Mouse (Mus musculus) mature B cell (primary cell): ENCODE results near the gene Utp11.

Experiments
- in situ Hi-C: fragments of 300-500 bp; cut with MboI; formaldehyde crosslinking; loops from 2 replicates; pipeline ENCODE4 v1.14.3; 2019

The Utp11 gene

DNA sequence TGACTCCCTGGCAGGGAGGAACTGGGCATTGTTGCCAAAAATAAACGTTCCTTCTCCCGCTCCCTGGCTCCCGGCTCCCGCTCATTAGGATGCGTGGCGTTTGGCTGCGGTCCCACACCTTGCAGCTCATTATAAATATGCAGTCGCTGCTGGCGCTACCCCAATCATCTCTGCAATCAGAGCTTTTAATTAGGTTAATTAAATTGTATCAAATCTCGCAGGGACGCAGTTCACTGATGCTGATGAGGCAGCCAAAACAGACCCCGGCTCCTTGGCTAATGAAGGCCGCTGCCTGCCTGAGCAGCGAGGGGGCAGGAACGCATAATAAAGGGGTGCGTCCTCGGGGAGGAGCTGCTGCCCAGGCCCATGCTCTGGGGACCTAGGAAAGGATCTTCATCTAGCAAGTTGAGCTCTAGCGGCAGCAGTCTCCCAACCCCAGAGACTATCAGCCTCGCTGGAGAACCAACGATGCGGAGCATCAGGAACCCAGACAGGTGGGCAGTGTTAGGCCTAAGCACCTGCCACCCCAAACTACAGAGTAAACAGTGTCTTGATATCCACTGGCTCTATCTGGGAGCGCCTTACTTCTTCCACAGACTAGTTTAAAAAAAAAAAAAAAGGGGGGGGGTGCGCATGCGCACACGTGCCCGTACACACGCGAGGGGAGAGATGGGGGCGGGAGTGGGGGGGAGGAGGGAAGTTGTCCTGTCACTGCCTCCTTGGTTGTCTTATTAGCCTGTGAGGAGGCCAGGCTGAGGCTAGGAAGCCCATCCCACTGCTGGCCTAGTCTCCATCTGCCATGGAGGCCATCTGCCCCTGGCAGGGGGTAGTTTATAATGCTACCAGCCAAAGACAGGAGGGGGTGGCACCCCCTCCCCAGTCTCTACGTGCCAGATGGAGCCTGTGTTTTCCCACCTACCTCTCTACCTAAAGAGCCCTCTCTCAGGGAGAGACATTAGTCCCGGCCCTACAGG, 20.8 kb downstream of the Utp11 start:
- in situ Hi-C loops: loop anchor here (25.0 kb wide), 1 partner anchor 735 kb away; no protein-coding TSS in a partner anchor

DNA sequence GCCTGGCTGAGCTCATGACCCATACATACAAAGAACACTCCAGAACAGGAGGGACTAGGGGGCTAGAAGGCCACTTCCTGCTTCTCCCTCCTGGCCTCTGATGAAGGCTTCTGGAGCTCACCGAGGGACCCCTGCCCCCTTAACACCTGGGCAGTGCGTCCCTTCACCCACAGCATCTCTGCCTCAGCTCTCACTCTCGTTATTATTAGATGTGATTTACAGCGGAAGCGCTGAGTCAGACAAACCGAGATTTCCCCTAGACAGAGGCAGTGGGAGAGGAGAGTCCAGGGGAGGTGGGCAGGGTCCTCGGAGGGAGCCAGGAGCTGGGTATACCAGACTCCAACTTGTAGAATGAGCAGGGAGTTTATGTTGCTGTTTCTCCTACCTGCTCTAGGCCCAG, 21.8 kb downstream of the Utp11 start:
- in situ Hi-C loops: loop anchor here (25.0 kb wide), 1 partner anchor 734 kb away; no protein-coding TSS in a partner anchor

DNA sequence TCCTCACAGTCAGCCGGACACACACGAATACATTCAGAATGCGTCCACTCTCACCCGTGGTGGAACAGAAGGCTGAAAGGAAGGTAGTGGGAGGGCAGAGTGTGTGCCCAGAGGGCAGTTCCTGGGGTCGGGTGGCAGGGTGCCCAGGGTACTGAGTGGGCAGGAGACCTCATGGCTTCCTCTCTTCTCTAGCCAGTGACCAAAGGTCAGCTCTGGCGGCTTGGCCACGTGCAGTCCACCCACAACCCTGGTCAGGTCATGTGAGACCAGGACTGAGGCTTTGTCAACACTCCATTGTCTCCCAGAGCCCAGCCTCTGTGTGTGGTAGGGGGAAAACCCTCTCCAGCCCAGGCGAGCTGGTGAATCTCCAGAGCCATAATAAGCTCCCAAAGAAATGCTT, 23.2 kb downstream of the Utp11 start:
- in situ Hi-C loops: loop anchor here (25.0 kb wide), 1 partner anchor 733 kb away; no protein-coding TSS in a partner anchor

DNA sequence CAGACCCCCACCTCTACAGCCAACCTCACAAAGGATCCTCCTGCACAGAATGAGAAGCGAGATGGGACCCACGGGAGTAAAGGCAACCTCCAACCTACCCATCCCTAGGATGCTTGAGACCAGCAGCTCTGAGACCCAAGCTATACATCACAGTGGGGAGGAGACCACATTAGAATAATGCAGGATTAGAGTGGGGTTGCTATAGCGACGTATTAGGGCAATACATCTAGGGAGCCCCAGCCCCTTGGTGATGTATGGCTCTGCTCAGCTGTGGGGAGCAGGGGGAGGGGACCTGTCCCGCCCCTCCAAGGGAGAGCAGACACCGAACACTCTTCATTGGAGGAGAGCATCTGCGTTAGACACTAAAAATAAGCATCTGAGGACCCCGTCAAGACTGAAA, 25.3 kb downstream of the Utp11 start:
- in situ Hi-C loops: loop anchor here (25.0 kb wide), 1 partner anchor 731 kb away; no protein-coding TSS in a partner anchor

DNA sequence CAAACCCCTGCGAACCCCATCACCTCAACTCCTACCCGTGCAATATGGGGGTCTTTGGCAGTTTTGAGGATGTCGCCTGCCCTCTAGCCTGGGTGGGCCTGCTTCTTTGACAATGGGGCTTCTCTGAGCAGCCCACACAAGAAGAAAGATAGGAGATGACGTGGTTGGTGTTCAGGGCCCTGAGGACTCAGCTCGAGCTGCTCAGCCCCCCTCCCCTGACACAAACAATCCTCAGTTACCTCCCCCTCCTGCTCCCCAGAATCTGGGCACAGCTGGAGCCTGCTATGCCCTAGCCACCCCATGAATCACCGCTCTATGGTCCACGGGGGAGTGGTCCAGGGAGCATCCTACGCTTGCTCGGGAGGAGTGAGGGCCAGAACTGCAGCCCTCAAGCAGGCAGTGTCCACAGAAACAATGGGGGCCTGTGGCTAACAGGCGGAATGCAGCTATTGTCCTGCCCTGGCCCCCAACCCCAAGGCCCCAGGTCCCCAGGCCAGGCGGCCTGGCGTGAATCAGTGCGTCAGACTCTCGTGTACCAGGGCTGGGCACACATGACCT, 25.8 kb downstream of the Utp11 start:
- in situ Hi-C loops: loop anchor here (25.0 kb wide), 1 partner anchor 730 kb away; no protein-coding TSS in a partner anchor

DNA sequence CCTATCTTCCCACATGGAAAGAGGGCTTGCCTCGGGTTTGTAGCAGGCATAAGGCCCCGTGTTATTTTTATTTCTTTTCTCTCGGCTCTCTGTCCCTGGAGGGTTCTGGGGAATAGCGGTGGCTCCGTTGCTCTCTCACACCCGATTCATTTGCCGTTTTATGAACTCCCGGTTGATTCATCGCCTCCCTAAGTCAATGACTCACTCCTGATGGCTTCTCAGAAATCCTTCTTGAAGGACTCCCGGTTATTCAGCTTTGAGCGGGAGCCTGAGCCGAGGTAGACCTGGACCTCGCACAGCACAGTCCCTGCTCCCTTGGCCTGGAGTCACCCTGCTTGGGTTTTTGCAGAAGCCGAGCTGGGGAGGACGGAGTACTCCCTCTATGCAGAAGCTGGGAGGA, 28.8 kb downstream of the Utp11 start:
- in situ Hi-C loops: loop anchor here (25.0 kb wide), 1 partner anchor 727 kb away; no protein-coding TSS in a partner anchor

- in situ Hi-C loops: loop anchor here (25.0 kb wide), 1 partner anchor 727 kb away; no protein-coding TSS in a partner anchor
Measured at GRCm38 (mm10) chr4:124664185-124664584, 29.2 kb downstream of the Utp11 start.

DNA sequence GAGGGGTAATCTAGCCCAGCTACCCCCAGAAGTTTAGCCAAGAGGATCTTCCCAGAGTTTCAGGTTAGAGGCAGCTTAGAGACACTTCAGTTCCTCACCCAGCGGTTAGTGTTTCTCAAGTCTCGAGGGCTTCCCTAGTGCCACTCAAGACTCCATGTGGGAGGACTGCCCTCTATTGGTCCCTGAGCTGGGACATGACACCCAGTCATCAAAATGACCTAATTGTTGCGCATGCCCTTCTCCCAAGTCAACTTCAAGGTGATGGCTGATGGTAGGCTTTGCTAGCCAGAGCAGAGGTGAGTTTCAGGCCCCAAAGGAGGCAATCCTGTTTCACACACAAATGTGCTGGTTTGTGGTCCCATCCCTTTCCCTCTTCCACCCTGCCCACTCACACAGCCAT, 30.4 kb downstream of the Utp11 start:
- in situ Hi-C loops: loop anchor here (25.0 kb wide), 1 partner anchor 726 kb away; no protein-coding TSS in a partner anchor

- in situ Hi-C loops: loop anchor here (25.0 kb wide), 1 partner anchor 723 kb away; no protein-coding TSS in a partner anchor
Measured at GRCm38 (mm10) chr4:124660603-124661002, 32.8 kb downstream of the Utp11 start.

DNA sequence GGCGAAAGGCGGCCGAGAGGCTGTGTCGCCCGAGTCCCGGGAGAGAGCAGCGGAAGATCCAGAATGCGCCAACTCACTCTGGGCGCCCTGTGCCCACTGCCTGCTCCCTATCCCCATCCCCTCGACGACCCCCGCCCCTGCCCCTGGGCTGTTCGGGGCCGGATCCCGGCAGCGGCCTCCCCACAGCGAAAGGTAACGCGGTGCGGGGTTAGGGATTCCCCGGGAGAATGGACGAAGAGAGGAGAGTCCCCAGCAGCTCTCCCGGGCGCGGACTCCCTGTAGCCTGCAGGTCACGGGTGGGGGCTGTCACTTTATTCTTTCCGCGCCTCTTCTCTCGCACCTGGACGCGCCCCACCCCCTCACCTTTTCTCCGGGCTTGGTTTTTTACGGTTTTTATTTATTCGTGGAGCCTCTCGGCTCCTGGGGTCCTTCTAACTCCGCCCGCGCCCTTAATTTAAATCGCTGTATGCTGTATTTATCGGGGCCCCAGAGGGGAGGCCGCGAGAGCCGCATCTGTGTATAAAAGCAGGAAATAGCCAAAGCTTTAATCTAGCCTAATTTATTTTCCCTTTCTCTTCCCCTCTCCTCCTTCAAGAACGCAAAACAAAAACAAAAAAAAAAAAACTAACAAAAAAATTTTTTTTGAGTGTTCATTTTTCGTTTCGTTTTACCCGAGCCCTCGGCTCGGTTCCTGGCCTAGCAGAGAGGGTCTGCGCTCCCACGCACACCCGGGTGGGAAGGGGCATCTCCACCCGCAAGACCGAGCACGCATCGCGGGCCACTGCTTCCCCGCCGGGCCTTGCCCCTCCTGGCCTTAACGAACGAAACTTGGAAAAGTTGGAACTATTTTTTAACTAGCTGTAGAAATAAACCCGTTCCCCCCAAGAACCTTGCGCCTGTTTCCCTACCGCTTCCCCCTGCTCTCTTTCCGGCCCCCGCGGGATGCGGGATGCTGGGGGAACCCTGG, 33.9 kb downstream of the Utp11 start:
- in situ Hi-C loops: loop anchor here (25.0 kb wide), 1 partner anchor 722 kb away; no protein-coding TSS in a partner anchor

- in situ Hi-C loops: loop anchor here (25.0 kb wide), 1 partner anchor 721 kb away; no protein-coding TSS in a partner anchor
Measured at GRCm38 (mm10) chr4:124658412-124658851, 35.0 kb downstream of the Utp11 start.

DNA sequence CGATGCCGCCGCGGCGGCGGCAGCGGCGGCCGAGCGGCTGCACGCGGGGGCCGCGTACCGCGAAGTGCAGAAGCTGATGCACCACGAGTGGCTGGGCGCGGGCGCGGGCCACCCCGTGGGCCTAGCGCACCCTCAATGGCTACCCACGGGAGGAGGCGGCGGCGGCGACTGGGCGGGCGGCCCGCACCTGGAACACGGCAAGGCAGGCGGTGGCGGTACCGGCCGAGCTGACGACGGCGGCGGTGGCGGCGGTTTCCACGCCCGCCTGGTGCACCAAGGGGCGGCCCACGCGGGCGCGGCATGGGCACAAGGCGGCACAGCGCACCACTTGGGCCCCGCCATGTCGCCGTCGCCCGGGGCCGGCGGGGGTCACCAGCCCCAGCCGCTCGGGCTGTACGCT, 35.6 kb downstream of the Utp11 start:
- in situ Hi-C loops: loop anchor here (25.0 kb wide), 1 partner anchor 720 kb away; no protein-coding TSS in a partner anchor

DNA sequence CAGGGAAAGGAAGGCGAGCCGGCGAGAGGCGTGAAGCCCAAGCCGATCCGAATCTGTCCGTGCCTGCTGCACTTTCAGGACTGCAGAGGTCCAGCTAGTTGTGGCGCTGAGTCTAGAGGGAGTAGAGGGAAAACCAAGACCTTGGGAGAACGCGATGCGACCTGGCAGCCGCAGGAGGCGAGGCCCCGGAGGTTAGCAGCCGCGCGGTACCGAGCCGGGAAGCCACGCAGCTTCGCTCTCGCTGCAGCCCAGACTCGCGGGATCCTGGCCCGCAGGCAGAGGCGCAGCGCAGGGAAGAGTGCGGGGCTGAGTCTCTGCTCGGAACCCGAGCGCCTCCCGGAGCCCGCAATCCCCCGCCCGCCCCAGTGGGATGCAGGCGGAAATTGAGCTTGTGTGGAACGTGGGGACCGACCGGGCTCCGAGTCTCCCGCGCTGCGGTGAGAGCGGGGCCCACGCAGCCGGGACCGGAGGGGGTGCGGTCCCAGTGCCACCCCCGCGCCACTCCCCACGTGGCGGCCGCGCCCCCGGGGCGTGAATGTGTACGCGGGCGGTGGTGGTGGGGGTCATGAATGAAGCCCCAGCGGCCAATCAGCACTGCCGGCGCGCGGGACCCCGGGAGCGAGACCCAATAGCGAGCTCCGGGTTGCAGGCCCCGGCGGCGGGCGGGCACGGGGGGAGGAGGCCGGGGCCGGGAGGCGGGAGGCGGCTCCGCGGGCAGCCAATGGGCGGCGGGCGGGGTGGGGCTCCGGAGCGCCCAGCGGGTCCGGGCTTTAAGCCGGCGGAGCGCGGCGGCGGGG, 36.3 kb downstream of the Utp11 start:
- in situ Hi-C loops: loop anchor here (25.0 kb wide), 1 partner anchor 720 kb away; no protein-coding TSS in a partner anchor

DNA sequence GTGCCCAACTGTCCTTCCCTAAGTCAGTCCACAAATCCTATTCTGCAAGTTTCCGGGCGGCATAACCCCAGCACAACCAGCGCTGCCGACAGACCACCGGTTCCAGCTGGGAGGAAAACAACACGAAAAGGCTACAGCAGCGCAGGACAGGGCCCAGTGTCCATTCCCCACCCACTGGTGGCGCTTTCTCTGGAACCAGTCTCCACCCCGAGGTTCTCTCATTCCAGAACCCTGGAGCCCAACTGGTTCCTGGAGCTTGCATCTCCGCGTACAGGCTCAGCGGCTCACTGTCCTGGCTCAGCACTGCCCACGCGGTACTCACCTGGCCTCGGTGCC, 36.9 kb downstream of the Utp11 start, which contains the start of gene Pou3f1:
Gene Pou3f1, plus strand, starts transcription at position 290 of the 336 bp plus-strand sequence.
- in situ Hi-C loops: loop anchor here (25.0 kb wide), 1 partner anchor 719 kb away; no protein-coding TSS in a partner anchor

DNA sequence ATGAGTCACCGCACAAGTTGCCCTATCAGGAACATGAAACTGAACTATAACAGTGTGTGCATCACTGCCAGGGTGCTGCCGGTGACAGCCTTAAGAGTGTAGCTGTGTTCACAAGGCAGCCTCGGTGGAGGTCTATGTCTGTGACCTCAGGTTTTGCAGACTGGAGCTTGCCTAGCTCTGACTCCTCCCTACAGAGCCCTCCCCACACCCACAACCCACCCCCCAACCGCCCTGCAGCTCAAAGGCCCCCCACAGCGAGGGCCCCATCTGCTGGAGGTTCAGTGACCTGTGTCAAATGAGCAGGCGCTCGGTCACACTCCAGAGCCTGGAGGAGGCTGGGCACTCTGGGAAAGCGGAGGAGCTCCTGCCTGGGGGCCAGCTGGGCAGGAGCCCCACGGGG, 40.5 kb downstream of the Utp11 start:
- in situ Hi-C loops: loop anchor here (25.0 kb wide), 1 partner anchor 716 kb away; no protein-coding TSS in a partner anchor

DNA sequence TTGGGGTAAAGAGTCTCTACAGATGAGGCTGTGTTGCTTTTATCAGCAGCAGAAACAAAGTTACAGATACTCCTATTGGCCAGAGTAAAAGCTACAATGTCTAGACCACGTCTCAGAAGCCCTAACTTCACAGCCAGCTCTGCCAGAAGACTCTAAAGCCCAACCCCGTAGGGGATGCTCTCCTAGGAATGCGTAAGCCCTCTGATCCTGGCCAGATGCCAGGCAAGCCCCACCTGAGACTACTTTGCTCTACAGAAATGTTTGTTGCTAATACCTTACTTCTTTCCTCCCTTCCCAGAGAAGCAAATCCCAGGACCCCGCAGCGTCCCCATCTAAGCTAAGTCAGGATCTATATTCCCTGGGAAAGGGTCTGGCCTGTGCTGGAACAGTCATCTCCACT, 45.5 kb downstream of the Utp11 start:
- in situ Hi-C loops: no loop called here

GRCm38 (mm10) chr4:124646591-124646990, 46.8 kb downstream of the Utp11 start:
- in situ Hi-C loops: no loop called here

DNA sequence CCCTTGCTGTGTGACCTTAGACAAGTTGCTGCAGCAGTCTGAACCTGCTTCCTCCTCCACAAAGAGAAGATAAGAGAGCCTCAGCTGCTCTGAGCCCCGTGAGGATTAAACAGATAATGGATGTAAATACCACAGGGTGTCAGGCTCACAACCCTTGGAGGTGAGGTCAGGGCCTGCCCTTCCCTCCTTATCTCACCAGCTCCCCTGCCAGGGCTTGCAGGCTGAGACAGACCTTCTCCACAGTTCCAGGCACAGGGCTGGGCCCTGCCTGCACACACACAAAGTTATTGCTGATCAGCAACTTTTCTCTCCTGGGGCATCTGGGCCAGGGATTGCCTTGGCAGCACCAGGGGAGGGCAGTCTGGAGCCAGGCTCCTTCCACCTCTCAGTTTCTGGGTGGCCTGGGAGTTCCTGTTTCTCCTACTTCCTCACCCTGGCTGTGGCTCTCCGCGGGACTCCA, 48.4 kb downstream of the Utp11 start:
- in situ Hi-C loops: no loop called here

- in situ Hi-C loops: no loop called here
Measured at GRCm38 (mm10) chr4:124643859-124644258, 49.5 kb downstream of the Utp11 start.

DNA sequence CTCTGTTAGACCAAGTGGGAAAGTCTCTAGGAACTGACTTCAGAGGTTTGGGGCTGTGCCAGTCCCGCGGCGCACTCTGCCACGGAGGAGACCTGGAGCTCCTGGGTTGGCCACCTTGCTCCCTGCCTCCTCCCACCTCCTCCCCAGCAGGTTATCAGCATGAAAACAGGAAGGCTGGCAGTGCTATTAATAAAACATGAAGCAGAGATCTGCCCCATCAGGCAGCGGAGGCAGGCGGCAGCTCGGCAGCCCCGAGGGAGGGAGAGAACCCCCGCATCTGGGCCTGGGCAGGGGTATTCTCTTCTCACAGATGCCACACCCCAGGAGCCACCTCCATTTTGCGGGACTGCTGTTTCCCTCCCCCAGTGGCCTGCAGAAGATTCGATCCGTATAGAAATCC, 53.7 kb downstream of the Utp11 start:
- in situ Hi-C loops: no loop called here
